Mouse (Mus musculus) adrenal gland, adult 2 months (tissue): Measurements from ENCODE around the gene Plch1. TPM values are rescaled to one million over a fixed set of nuclear protein-coding genes. Genes with fewer than 3 reads are reported as not detected.

Experiments
- DNase-seq: peaks from one replicate; pipeline ENCODE4 v3.0.0; 2021
- long read RNA-seq: library from polyadenylated mRNA; stranded (forward); transcript quantifications from one replicate; pipeline ENCODE4 v2.0.0, GENCODE M21; 2021
- polyA plus RNA-seq: library from polyadenylated mRNA; depleted of rRNA; stranded (reverse); fragments of >200 nt; gene quantifications from 2 replicates; pipeline ENCODE4 v1.2.3, GENCODE M21; 2012; rRNA removed
- total RNA-seq, 2 experiments: library from RNA; stranded (reverse); gene quantifications; 2 replicates each; pipeline ENCODE4 v1.2.3; 2021

Gene Plch1
- not detected for total RNA-seq
- not detected in 2 replicates for polyA plus RNA-seq
- long read RNA-seq = 0 reads

DNA sequence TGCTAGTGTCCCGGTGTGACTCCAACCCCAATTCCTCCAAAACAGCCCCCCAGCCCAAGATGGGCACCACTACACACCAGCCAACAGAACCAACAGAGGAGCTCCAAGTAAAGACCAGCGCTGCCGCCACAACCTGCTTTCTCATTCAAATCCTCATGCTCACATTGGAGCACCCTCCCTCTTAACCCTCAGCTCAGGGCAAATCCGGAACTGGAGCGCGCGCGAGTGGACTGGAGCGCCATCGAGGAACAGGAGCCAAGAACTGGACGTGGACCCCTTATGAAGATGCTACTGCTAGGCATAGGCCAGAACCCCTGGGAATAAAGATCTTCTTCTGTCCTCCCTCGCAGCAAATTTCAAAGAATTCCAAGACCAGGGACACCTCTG is at the start of gene Plch1:
Gene Plch1, minus strand, starts transcription at position 164 of the 387 bp plus-strand sequence.
- DNase-seq = peak; percentile 53

DNA sequence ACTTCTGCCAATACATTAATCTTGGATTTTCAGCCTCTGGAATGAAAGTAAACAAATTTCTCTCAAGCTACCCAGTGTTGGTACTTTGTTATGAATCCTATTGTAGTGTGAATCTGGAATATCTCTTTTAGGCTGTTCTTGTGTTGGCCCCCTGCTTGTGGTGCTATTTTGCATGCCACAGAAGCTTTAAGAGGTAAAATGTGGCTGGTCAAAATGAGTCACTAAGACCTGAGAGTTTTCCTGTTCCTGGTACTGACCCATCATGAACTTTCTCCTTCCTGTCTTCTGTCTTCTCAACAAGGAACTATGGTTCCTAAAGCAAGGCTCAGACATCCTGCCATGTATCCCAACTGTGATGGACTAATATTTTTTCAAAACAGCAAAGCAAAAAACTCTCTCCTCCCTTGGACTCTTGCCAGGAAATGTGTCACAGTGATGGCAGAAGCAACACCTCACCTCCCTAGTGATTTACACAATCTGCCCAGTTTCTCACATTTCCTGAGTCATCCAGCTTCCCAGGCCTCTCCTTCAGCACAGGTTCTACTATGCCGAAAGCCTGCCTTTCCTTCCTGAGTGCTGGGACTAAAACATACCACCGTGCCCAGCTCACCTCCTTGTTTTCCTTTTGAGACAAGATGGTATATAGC is 42.1 kb upstream of the Plch1 start:
- DNase-seq = peak; percentile 6

DNA sequence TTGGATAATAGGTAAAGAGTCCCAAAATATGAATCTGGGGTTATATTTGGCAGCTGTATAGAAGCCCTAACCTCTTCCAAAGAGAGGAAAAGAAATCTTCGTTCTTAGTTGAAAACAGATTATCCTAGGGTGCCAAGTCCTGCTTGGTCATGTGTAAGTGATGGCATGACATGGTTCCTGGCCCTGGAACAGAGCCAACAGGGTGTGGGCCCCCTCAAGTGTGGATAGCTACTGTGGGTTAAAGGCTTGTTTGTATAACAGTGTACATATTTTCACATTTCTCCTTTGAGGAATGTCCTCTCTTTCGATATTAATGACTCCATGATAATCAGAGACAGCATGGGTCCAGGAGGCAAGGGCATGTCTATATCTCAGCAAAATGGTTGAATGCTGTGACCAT is 39.7 kb upstream of the Plch1 start:
- no peak for DNase-seq

DNA sequence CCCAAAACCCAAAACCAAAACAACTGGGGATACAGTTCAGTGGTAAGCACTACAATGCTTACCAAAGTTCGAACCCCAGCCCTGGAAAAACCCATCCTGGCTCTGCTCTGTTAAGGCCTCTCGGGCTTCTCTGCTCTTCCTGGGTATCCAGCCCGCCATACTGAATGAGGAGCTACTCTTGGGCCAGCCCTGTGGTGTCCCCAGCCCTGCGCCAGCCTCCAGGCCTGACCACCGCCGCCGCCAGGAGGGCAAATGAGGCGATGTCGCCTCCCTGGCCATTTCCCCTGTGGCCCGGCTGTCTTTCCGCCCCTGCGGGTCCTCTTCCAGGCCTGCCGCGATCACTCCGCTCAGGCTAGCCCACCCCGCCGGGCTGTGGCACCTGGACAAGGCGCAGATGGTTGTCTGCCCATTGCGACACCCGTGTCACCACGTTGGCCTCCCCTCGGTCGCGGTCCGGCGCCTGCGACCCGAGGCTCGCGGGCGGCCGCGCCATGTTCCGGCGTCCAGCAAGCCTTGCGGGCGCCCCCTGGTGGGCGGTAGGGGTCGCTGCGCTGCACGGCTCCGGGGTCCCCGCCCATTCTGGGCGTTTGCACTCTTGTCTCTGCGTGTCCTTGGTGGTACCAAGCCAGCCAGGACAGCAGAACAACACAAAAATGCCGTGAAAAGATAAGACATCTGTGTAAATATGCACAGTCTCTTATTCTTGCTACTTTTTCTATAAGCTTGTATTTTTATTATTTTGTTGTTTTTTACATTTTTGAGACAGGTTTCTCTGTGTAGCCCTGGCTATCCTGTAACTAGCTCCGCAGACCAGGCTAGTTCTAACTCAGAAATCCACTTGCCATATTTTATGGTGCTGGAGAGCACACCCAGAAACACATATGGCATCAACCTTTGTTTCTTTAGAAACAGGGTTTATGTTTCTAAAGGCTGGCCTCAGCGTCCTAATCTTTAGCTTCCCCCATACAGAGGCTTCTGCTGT is 29.9 kb upstream of the Plch1 start, which contains the start of gene E130311K13Rik:
Gene E130311K13Rik, minus strand, starts transcription at position 595 of the 982 bp plus-strand sequence.
- peak; percentile 95 for DNase-seq

DNA sequence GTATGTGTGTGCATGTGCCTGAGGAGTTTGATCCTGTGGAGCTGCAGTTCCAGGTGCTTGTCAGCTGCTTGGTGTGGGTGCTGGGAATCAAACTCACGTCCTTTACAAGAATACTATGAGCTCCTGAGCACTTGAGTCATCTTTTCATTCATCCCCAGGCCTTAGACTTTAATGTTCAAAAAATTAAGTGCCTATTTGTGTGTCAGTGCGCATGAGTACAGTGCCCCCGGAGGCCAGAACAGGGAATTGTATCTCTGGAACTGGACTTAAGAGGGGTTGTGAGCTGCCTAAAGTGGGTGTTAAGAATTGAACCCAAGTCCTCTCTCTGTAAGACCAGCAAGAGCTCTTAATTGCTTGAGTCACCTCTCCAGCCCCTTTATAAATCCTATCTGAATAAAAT is 20.4 kb upstream of the Plch1 start:
- DNase-seq = peak; percentile 19

DNA sequence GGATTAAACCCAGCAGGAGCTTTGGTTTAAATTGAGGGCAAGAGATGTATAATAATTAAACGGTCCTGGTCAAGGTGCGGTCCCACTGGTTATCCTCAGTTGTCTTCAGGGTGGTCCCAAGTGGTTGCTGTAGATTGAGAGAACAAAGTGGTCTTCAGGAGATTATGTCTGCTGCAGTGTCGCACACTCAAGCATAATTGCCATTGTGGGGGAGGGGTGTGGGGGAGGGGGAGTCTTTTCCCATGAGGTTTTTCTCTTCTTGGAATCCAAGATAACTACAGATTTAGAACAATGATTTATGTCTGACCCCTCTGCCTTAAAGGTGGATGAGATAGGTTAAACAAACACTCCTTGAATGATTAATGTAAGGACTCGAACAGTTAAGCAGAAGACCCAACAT is 11.0 kb upstream of the Plch1 start:
- no peak for DNase-seq

DNA sequence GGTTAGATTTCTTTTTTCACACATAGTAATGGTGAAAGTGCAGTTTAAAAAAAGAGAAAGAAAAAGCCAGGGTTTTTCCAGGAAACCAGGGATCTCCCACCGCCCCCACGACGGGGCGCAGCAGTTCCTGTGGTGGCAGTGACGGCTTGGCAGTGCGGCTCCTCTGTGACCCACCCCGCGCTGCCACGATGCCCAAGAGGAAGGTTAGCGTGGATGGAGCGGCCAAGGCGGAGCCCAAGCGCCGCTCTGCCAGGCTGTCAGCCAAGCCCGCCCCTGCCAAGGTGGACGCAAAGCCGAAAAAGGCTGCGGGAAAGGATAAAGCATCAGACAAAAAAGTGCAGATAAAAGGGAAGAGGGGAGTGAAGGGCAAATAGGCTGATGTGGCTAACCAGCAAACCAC is 6.0 kb upstream of the Plch1 start:
- DNase-seq = peak; percentile 18

DNA sequence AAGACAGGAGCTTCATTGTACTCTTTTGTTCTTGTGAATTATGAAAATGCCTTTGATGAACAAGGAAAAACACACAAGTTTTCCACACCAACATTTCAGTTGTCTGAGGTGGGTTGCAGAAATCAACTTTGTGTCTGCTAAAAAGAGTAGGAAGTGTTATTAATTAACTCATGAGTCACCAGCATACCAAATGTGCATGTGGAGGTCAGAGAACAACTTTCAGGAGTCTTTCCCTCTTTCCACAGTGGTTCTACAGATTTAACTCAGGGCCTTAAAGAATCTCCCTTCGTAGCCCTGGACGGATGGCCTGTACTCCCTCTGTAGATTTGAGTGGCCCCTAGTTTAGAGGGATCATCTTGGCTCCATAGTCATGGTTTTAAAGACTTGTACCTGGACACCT is 4.9 kb upstream of the Plch1 start:
- no peak for DNase-seq

DNA sequence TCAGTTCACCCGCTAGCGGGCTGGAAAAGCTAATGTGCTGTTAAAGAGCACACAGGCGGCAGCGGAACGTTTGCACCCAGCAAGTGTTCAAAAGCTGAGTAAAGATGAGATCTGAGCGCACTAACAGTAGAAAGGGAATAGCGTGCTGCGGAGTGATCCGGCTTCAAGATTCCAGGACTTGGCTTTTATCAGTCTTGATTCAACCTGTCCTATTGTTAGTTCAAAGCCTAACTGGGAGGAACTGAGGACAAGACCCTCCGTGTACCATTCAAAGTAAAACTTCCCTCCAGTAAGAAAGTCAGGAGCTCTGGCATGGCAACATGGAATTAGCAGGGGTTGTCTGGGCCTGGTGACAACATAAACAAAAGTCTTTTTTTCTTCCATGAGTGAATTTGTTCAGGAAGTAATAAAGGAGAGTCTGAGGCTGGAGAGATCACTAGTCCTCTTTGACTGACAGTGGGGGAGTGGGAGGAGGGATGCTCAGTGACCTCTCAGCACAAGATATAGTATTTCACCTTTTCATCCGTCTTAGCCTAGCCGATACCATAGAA is 824 bp upstream of the Plch1 start:
- no peak for DNase-seq

DNA sequence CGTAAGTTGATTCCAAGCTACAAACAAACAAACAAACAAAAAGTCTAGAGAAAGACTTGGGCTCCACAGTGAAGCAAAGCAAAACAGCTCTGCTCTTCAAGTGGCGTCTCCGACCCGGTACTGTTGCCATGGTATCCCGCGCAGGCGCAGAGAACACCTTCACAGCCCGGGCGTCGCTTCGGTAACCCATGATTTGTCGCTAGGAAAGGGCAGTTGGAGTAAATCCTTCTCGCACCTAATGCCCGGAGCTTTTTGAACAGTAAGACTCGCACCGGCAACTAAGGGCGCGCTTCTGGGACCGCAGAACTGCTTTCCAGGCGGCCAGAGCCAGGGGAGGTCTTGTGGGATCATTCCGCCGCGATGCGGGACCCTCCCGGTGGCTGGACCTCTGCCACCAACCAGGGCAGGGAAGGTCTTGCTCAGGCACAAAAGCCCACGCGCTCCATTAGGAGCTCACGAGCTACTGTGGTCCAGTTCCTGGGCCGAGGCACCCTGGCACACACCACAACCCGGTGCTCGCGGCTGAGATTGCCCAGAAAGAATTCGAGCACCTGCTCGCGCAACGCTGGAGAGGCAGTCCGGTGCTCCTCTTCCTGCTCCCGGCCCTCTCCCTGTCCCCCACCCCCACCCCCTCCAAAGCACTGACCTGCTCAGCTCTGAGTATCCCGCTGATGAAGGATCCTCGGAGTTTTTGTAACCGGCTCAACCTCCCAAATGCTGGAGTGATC is 527 bp downstream of the Plch1 start:
- peak; percentile 88 for DNase-seq

DNA sequence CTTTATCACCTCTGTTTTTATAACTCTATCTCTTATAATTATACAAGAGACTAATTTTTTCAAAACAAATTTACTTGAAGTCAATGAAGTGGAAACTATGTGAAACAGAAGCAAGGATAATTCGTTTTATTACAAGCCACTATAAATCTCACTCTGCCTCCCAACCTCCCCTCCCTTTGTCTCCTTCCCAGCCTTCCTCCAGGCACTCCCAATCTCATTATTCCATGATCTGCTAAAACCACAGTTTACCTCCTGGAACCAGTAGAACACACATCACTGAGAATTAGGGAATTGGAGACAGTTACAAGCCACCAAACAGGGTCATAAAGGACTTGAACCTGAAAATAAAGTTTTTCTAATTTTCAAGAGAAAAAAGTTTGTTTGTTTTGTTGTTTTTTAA is 2.1 kb downstream of the Plch1 start:
- no peak for DNase-seq

DNA sequence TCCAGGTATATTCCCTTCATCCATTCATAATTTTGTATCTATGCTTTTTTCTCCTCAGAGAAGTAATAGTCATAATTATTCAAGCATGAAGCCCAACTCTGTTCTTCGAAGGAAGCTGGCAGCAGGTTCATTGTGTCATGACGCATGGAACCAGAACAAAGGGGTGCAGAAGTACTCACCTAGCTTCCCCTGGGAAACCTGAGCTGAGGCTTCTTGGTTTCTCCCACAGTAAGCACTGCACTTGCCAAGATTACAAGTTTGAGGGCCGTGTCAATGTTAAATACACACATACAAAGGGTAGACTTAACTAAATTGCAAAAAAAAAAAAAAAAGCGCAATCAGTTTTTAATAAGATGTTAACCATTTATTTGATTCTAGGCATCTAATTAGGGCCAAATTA is 3.0 kb downstream of the Plch1 start:
- DNase-seq = no peak

DNA sequence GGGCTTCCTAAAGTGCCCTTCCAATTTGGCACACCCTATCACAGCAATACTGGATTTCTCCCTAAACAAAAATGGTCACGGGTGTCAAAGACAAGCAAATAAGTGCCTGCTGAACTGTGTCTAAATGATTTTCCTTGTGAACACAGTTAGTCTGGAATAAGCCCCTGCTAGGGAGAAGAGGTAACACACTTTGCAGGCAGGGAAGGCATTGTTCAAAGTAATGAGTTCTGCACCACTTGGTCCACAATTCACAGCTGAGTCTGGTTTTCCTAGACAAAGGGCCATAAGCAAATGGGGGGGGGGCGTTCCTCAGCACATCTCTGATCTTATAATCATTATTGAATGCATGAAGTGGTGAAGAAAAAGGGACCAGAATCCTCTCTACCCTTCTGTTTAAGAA is 3.5 kb downstream of the Plch1 start:
- no peak for DNase-seq

DNA sequence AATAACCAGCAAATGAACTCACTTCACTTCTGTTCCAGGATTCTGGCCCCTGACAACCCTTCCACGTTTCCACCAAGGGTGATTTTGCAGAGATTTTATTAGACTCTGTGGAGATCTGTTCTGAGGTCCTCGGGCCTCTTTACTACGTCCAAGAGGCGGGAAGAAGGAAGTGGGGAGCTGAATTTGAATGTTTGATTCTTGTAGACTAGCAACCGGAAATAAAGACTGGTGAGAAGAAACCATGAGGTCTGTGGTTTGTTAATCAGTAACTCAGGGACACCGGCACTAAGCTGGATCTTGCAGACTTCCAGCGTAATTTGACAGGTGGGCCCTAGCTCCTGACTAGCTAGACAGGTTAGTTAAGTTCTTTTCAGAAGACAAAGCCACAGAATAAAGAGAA is 5.6 kb downstream of the Plch1 start:
- DNase-seq = no peak

DNA sequence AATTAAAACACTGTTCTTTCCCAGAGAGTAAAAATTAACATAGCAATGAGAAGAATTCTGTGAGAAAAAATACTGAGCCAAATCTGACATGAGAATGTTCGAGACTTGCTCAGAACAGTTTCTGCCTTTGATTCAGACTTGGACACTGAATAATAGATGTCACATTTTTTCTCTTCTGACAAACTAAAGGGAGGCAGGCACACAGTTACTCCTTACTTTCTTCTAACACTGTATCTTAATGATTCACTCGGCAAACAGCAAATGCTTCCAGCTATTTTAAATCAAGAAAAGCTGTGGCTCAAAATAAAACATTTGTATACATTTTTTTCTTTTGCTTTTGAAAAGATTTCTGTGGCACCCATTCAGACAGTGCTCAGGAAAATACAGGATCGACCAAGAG is 7.1 kb downstream of the Plch1 start:
- no peak for DNase-seq

DNA sequence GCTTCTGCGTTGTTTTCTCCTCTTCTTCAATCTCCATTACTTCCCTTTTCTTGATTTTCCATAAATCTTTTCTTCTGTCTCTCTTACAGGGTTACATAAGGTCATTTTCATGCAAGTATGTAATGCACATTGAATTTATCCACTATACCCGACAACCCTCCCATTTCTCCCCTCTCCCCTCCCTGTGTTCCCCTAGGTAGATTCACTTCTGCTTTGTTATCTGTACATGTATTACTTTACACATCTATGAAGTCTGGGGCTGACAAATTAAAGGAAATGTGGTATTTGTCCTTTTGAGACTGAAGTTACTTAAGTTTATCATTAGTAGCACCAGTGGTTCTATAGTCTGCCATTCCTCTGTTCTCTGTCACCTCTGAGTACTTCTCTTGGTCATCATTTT is 18.2 kb downstream of the Plch1 start:
- DNase-seq = no peak

DNA sequence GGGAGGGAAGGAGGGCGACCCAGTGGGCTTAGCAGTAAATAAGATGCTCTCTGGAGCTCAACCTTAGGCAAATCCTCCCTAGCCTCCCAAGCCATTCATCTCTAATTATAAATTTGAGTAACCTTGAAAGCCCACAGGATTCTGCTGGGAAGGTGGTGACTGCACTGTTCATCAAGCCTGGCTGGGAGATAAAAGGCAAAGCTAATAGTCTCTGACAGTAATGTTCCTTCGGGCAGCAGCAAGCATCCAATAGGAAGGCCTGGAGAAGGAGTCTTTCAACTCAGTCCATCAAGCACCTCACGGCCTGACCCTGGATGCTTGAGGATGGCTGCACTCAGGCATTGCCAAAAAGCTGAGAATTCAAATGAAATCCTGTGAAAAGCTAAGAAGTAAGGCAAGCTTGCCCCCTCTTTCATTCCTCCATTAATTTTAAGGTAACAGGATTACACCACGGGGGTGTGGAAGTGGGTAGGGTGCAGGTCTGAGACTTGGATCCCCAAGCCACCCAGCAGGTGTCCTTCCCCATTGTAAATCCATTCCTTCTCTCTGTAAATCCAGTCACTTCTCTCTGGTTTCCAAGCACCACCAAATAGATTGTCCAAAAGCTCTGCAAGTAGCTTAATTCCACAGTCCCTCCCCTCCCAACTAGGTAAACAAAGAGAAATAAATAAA is 20.1 kb downstream of the Plch1 start:
- DNase-seq = no peak

DNA sequence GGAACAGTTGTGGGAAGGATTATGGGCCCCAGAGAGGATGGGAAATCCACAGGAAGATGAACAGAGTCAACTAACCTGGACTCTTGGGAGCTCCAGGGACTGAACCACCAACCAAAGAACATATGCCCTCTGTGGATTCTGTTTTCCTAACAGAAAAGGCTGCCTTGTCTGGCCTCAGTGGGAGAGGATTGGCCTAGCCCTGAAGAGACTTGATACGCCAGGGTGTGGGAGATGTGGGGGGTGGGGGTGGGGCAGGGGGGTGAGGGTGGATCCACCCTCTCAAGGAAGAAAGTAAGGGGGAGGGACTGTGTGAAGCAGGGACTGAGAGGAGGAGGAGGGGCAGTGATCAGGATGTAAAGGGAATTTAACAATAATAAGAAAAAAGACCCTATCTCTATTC is 26.5 kb downstream of the Plch1 start:
- no peak for DNase-seq

DNA sequence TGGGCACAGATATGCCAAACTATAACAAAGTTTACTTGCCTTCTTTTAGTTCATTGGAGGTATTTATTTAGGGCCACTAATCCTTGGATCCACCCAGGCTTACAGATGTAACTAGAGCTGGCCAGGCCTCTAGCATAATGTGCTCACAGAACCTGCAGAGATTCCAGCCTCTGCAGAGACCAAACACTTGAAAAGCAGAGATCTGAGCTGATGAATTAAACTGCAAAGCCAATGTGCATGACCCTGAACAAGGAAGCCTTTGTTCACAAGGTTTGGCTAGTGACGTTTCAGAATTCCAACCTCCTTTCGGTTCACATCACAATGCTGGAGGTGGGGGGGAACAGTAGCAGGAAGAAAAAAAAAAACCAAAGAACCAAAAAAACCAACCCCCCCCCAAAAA is 28.0 kb downstream of the Plch1 start:
- no peak for DNase-seq

DNA sequence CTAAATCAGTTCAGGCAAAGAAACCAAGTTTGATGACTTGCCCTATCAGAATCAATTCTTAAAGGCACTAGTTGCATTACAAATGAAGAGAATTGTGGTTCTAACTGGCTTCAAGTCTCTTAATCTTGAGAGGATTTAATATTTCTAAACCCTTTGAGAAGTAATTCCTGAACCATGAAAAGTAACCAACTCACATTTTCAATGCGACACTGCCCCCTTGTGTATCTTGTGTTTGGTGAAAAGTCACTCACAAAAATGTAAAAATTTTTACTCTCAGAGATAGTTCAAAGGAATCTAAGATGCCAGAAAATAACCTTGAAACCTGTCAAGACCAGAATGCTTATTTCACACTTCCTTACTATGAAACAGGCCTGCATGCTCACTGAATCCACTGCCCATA is 31.0 kb downstream of the Plch1 start:
- peak; percentile 10 for DNase-seq

DNA sequence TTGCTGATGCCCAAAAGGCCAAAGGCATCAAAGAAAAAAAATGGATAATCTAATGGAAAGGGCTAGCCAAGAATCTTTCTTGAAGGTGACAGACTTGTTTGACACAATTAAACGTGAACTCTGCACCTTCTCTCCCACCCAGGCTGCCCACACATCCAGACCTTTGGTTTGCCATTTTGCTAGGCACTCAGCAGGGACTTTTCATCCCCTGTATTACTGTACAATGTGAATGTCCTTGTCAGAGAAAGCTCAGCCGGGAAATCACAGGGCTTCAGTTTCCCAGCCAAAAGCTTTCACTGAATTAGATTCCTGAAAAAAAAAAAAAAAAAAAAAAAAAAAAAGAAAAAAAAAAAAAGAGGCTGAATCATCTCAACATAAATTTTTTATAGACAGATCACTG is 34.2 kb downstream of the Plch1 start:
- no peak for DNase-seq

DNA sequence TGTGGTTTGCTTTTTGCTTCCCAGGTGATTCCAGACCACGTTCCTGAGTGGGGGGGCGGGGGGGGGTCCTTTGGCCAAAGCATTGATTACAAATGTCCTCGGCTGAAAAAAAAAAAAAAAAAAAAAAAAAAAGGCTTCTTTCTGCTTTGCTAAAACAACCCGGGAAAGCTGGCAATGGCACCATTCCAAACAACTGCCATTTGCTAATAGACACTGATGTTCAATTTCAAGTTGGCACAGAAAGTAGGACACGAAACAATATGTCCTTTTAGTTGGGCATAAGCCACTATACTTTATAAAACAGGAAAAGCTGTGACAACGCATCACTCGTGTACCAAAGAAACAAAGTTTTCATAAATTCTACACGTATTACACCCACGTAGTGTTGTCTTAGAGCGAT is 36.6 kb downstream of the Plch1 start:
- DNase-seq = no peak
